Mouse (Mus musculus) effector memory CD4-positive, alpha-beta T cell, adult 7 months (primary cell): ENCODE measurements around the gene Tmem140. TPM values are rescaled to one million over a fixed set of nuclear protein-coding genes. Genes with fewer than 3 reads are reported as not detected.

Experiments
- polyA plus RNA-seq: library from polyadenylated mRNA; unstranded; fragments of 100-300 nt; shearing (Covaris generic); gene quantifications from one replicate; pipeline ENCODE4 v1.2.1, GENCODE M21; 2017

The Tmem140 gene
- polyA plus RNA-seq, result 6.2 TPM

DNA sequence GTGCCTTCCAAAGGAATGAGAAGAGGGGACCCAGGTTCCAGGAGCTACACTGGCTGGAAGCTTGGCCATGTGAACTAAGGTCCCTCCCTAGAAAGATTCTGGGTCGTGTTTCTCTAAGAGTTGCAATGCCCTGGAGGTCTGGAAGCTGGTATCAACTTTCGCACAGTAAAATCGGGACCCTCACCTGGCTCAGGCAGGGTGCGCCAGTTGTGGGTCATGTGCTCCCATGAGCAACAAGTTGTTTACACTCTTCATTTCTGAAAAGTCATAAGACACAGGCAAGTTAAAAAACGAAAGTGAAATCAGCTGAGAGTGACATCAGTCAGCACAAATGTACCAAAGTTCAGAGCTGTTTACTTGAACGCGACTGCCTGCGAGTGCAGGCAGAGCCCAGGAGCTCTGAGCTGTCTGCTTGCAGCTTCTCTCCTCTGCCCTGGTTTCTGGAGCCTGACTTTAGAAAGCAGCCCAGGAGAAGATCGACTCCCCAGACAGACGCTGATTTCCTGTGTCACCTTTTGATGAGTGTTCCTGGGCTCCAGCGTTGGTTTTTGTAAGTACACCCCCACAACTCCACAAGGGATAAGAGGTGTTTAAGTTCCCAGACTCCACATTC, at the start of gene Tmem140:
Tmem140 (plus strand) TSS at position 356 of the 613 bp plus-strand sequence.

DNA sequence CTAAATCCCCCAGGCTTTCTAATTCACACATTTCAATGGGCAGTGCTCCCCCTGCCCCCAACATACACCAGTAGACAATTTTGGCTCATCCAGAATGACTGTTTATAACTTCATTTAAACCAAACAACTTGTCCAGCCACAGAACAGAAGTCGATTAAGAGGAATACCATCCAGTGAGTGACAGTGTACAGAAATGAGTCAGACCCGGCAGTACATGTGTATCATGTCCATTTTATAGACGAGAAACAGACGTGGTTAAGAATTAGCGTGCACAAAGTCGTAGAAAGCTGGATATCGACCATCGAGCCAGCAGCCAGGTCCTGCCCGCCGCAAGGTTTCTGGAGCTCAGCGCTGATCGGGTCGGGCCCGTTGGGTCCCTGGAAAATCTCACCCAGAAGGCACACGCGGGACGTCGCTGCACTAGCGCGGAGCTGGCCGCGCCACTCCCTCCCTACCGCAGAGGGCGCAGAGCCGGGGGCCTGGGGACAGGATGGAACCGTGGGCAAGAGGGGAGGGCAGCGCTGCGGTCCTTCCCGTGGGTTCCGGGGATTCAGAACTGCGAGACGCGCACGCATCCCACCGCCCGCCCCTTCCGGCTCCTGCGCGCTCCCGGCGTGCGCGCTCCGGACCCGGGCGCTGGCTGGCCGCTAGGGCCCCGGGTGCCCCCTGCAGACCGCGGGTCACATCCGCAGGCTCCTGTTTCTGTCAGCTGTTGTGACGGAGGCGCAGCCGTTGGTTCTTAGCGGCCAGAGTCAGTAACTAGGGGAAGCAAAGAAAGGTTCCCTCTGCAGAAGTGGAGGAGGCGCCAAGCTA, 14.8 kb downstream of the Tmem140 start, which contains the start of gene Cyren:
Cyren (minus strand) TSS at position 552 of the 813 bp plus-strand sequence.

DNA sequence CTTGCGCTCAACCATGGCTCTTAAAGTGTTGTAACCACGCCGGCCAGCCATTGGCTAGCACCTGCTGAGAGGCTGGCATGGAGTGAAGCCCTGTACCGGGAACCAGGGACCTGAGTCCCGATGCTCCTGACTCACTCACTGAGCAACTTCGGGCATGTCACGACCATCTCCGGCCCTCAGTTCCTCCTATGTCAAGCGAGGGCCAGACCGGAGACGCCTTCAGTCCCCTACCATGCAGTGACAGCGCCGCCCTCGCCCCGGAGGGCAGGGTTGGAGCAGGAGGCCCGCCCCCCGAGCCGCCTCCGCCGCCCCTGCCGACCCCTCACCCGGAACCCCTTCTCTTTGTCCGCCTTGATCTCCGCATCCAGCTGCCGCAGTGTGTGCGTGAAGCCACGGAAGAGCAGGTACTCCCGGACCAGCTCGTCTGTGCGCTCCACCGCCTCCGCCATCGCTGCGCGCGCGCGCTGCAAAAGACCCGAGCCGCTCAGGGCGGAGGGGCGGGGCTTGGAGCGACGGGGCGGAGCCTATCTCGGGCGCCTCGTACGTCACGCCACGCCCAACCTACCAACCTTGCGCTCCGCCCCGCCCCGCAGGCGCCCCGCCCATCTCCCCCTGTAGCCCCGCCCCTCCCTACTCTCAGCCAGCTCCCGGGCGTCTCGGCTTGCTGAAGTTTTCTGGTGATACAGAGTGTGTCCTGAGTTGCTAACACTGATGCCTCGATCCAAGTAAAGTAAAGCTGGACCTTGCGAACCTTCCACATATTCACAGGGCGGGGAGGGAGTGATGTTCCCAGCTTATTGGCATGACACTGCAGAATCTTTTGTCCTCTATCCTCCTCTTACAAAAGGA, 47.6 kb downstream of the Tmem140 start, which contains the start of gene Wdr91:
Wdr91 (minus strand) TSS at position 506 of the 849 bp plus-strand sequence.

DNA sequence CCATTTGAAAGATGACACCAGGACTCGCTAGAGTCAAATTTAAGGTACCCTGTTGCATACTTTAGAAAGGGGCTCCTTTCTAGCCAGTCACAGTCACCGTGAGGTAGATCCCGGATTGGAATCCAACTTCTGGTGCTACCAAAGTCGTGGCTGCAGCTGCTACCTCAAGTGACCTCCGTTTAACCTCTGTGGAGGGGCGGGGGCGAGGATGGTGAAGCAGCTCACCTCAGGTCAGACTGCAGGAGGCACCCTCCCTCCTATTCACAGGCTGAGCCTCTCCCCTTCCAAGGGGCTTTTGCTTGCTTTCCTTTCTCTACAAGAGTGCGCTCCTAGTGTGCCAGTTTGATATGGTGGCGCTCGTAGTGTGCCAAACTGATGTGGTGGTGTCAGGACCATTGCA, 57.0 kb downstream of the Tmem140 start, which contains the start of gene Stra8:
Stra8 (plus strand) TSS at position 208 of the 400 bp plus-strand sequence.

Other genes with a start within 250 kb of the Tmem140 start
- gene Agbl3, start 82.7 kb upstream of the Tmem140 start, polyA plus RNA-seq, result 1.8 TPM
- gene Cyren, start 14.9 kb downstream of the Tmem140 start, polyA plus RNA-seq, result 3.0 TPM
- gene Wdr91, start 47.7 kb downstream of the Tmem140 start, polyA plus RNA-seq, result 15.2 TPM
- not detected for gene Stra8, start 57.0 kb downstream of the Tmem140 start, polyA plus RNA-seq
- 1.1 TPM for gene Slc23a4, start 125.3 kb downstream of the Tmem140 start, polyA plus RNA-seq